Mouse (Mus musculus) skeletal muscle tissue, adult 2 months (tissue): ENCODE measurements around the gene Cdc6.
A peak's percentile ranks its signal among the peaks of the same experiment; 100 is the strongest.
"Not testable (repeated sequence)": the region's sequence is repeated elsewhere in the genome, so short reads cannot be mapped to it uniquely, and the experiment has no call there.

Source experiments
- DNase-seq: peaks from one replicate; pipeline ENCODE4 v3.0.0-alpha.2; 2012; ENCODE audit warnings: low read depth, low spot score

Cdc6 gene

GRCm38 (mm10) chr11:98931513-98932292, 24.1 kb downstream of the Cdc6 start:
- DNase-seq, result no peak

DNA sequence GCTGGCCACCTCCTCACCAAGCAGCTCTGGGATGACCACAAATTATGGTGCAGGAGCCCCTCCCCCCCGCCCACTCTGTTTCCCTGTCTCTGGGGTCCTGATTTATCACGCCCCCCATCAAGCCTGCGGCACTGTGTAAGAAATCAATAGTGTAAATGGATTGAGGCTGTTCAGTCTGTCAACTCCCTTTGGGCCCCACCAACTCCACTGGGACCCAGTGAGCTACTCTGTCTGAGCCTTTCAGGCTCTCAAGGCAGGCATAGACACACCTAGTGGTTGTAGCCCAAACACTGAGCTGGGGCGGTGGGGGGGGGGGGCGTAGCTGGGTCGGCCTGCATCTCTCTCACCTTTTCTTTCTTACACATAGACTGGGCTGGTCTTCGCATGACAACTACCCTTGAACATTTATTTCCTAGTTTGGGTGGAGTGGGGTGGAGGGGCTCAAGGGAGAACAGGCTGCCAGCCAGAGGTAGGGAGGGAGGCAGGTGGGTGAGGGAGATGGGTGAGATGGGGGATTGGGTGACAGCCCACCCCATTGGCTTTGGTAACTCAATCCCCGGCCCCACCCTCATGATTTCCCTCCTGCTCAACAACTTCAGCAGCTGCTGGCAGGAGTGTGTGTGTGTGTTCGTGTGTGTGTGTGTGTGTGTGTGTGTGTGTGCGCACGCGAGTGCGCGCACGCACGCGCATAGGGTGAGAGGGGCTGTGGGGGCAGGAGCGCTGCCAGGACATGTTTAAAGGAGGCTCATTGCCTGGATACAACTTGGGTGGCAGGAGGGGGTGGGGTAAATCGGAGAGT, 24.9 kb downstream of the Cdc6 start:
- no peak for DNase-seq

DNA sequence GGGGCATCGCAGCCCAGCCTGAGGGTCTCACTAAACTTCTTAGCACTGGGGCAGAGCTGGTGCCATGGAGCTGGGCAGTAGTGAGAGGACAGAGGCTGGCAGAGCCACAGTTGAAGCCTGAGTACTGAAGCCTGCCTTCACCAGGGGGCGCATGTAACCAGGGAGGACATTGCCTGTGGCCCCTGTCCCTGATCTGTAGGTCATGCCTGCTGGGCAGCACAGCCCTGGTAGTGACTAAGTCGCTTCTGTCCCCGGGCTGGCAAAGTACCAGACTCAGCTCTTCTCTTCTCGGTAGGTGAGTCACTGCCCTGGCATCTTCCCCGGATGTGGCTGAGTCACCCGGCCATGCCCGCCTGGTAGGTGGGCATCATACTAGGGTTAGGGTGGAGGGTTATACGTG, 25.6 kb downstream of the Cdc6 start:
- DNase-seq, result peak; percentile 83

- DNase-seq, result not testable (repeated sequence)
Observed at GRCm38 (mm10) chr11:98933847-98934246, 26.2 kb downstream of the Cdc6 start.

- DNase-seq, result no peak
Observed at GRCm38 (mm10) chr11:98934367-98934766, 26.8 kb downstream of the Cdc6 start.

DNA sequence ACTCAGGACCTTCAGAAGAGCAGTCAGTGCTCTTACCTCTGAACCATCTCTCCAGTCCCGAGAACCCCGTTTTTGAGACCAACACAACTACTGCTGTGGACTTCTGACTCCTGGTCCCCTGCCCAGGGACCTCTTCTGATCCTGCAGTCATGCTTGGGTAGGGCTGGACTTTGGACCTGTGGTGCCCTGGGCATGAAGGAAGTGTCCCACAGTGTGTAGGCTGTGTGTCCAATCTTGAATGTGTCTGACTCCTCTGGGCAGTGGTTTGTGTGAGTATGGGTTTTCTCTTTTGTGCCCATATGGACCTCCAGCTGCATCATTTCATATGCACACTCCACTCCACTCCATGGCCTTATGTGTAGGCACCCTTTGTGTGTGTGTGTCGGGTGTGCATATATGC, 27.5 kb downstream of the Cdc6 start:
- no peak for DNase-seq

DNA sequence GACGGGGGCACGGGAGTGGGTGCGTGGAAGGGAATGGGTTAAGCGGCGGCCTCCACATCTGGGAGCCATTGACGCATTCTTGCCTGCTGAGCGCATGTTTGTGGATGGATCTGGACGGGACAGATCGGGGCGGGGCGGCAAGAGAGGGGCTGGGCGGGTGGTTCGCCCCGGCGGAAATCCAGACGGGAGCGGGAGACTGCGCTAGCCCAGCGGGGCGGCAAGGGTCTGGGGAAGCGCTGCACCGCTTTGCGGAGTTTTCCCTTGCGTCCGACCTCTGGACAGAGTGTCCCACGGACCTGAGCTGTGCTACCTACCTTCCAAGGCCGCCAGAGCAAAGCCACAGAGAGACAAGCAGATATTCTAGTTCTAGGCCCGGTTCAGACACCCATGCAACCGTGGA, 28.6 kb downstream of the Cdc6 start:
- no peak for DNase-seq

GRCm38 (mm10) chr11:98936606-98937409, 29.2 kb downstream of the Cdc6 start:
- DNase-seq, result no peak

DNA sequence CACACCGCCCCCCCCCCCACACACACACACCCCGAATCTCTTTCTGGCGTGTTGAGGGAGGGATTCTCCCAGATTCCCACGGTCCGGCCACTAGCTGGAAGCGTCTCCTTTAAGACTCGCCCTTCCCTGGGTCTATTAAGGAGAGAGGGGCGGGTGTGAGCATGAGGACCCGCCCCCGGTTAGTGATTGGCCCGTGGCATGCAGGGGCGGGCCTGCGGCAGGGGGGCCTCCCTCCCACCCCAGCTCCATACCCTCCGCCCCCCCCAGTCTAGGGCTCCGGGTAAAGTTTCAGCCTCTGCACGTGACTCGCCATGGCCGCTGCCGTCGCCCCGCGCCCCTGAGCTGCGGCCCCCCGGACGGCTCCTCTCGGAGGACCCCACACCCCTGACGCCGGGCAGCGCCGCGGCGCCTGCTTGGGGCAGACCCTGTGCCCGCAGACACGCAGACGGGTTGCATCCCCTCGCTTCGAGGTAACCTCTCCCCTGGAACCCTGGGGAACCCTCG, 29.9 kb downstream of the Cdc6 start:
- peak; percentile 92 for DNase-seq

DNA sequence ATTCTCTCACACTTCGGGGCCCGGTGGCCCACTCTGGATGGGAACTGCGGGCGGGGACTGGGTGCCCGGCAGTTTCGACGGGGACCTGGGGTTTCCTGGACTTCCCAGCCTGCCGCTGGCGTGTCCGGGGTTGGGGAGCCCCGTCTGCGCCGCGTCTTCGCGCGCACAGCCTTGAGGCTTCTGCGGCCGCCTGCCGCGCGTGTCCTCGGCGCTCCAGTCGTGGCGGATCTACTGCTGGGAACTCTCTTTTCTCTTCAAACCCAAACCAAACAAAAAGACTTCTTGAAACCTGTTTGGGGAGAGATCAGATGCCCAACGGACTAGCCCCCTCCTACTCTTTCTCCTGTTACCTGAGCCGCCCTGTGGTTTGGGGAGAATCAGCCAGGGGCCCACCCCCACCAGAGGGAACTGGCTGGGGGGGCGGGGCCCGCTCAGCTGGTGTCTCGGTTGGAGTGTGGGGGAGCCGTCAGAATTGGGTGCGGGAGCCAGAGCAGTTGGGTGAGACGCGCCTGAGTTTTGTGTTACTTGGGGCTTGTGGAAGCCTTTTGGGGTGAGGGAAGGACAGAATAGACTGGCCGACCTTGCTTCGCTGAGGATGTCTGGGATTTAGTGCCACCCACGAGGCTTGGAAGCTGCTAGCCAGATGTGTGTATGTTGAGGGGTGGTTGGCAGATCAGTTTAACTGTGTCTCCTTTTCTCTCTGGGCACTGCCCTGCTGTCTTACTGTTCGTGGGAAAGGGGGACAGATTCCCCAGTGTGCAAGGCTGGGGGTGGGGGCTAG, 30.5 kb downstream of the Cdc6 start:
- DNase-seq, result no peak

GRCm38 (mm10) chr11:98938701-98939083, 31.1 kb downstream of the Cdc6 start:
- no peak for DNase-seq

GRCm38 (mm10) chr11:98939084-98939952, 31.7 kb downstream of the Cdc6 start:
- DNase-seq, result no peak

- no peak for DNase-seq
Observed at GRCm38 (mm10) chr11:98939953-98940641, 32.5 kb downstream of the Cdc6 start.

DNA sequence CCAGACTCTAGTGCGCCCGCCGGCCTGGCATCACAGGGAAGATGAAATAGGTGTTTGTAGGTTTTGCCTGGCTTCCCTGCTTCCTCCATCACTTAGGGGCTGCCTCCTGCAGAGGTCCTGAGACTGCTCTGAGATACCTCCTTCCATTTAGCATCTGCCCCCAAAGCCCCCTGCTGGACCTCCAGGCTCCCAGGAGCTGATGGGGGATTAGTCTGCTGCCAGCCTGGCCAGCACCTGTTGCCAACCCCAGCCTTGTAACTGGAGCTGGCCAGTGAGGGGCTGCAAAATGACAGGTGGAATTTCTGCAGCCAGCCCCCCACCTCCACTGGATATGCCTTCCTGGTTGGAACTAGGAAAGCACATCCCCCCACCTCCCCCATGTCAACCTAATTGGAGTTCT, 33.2 kb downstream of the Cdc6 start:
- no peak for DNase-seq

GRCm38 (mm10) chr11:98941341-98941825, 33.8 kb downstream of the Cdc6 start:
- DNase-seq, result peak; percentile 85

- peak; percentile 90 for DNase-seq
Observed at GRCm38 (mm10) chr11:98941826-98942550, 34.4 kb downstream of the Cdc6 start.

- DNase-seq, result no peak
Observed at GRCm38 (mm10) chr11:98942555-98942922, 34.9 kb downstream of the Cdc6 start.

DNA sequence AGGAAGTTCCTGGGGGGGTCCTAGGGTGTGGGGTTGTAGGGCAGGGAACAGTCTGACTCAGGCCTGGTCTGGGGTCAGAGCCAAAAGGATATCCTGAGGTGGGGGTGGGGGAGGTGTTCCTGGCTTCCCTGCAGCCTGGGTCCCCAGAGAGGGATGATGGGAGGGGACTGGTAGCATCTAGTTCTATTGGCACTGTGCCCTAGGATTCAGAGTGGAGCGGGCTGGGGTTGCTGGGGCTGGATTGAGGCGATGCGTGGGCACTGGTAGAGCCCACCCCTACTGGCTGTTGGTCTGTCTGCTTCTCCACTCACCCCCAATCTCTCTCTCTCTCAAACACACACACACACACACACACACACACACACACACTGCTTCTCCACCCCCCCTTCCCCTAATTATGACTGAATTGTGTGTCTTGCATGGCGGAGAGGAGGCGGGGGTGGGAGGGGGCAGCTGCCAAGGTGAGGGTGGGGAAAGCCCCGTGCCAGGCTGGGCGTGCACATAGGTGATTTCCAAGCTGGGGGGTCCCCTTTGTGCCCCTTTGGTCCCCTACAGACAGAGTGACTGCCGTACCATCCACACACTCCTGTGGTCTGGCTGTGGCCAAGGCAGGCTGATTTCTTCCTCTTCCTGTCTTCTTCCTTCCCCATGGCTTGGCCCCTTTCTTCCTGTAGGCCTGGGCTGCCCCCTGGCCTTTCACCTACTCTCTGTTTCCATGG, 35.5 kb downstream of the Cdc6 start:
- peak; percentile 88 for DNase-seq
